Mouse (Mus musculus) erythroblast, adult 5-6 weeks (primary cell): Measurements from ENCODE around the gene Slc6a12. TPM values are rescaled to one million over a fixed set of nuclear protein-coding genes. Genes with fewer than 3 reads are reported as not detected.

Source experiments
- ATAC-seq: replicated peaks from 2 replicates; pipeline ENCODE4 v1.8.0; 2016; ENCODE audit warnings: moderate number of reproducible peaks, mild to moderate bottlenecking, moderate TSS enrichment, inconsistent platforms; ENCODE audit not compliant: poor library complexity, low FRiP score, severe bottlenecking
- total RNA-seq, 2 experiments: library from RNA; stranded (forward) in 1 of 2; stranded (reverse) in 1 of 2; fragments of 150-400 nt in 1 of 2; fragments of 200-764, 138-1000 nt in 1 of 2; gene quantifications; 2 replicates each; pipeline versions ENCODE4 v1.2.3 to v1.2.4; 2015 to 2017; ENCODE audit warnings: low replicate concordance in 2 of 2

The Slc6a12 gene
- total RNA-seq, 2 experiments from 2014 or later, result 1.7 to 1.9 TPM

- ATAC-seq, result no peak
Measured at GRCm38 (mm10) chr6:121402661-121403244, 59.9 kb downstream of the Slc6a12 start.

GRCm38 (mm10) chr6:121405311-121405710, 62.4 kb downstream of the Slc6a12 start:
- ATAC-seq, result no peak

DNA sequence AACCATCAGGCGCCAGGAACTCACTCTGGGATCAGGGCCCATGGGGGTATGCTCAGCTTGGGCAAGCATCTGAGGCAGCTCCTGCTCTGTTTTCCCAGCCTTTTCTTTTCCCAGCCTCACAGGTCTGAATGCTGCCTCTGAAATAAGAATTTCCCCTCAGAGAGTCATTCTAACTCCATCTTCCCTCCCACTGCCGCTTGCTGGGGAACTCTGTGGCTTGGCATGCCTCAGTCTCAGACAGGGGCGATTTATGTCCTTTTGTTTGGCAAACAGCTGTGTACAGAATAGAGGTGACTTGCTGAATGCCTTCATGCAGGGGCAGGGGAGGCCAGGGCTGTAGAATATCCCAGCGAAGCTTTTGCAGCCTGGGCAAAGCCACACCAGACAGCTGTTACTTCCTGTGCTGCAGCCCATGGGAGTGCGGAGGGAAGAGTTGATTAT, 64.7 kb downstream of the Slc6a12 start:
- no peak for ATAC-seq

- no peak for ATAC-seq
Measured at GRCm38 (mm10) chr6:121412558-121413297, 69.9 kb downstream of the Slc6a12 start.

Other genes with a start within 250 kb of the Slc6a12 start
- 99.0 and 127 TPM in 2 replicates for gene Mical3, start 212.1 kb upstream of the Slc6a12 start, total RNA-seq (2015; ENCODE audit: low replicate concordance)
- 133 and 258 TPM in 2 replicates for gene Mical3, start 212.1 kb upstream of the Slc6a12 start, total RNA-seq (2017; ENCODE audit: low replicate concordance)
- 1.7 and 3.8 TPM in 2 replicates for gene Pex26, start 159.4 kb upstream of the Slc6a12 start, total RNA-seq (2015; ENCODE audit: low replicate concordance)
- 1.3 and 1.7 TPM in 2 replicates for gene Pex26, start 159.4 kb upstream of the Slc6a12 start, total RNA-seq (2017; ENCODE audit: low replicate concordance)
- gene Tuba8, start 132.4 kb upstream of the Slc6a12 start, total RNA-seq (2015; ENCODE audit: low replicate concordance), result 11.5 and 14.4 TPM in 2 replicates
- gene Tuba8, start 132.4 kb upstream of the Slc6a12 start, total RNA-seq (2017; ENCODE audit: low replicate concordance), result 5.9 and 6.7 TPM in 2 replicates
- 18.8 and 38.2 TPM in 2 replicates for gene Usp18, start 97.2 kb upstream of the Slc6a12 start, total RNA-seq (2015; ENCODE audit: low replicate concordance)
- 26.9 and 27.9 TPM in 2 replicates for gene Usp18, start 97.2 kb upstream of the Slc6a12 start, total RNA-seq (2017; ENCODE audit: low replicate concordance)
- 1.7 and 3.1 TPM in 2 replicates for gene Slc6a13, start 42.8 kb upstream of the Slc6a12 start, total RNA-seq (2015; ENCODE audit: low replicate concordance)
- 0.56 and 1.4 TPM in 2 replicates for gene Slc6a13, start 42.8 kb upstream of the Slc6a12 start, total RNA-seq (2017; ENCODE audit: low replicate concordance)
- 0.58 TPM in 1 of 2 replicates, not detected in the other for gene Iqsec3, start 130.6 kb downstream of the Slc6a12 start, total RNA-seq (2015; ENCODE audit: low replicate concordance)
- 0.14 TPM in 1 of 2 replicates, not detected in the other for gene Iqsec3, start 130.6 kb downstream of the Slc6a12 start, total RNA-seq (2017; ENCODE audit: low replicate concordance)